Mouse (Mus musculus): ENCODE measurements at regions not wholly inside any gene's neighbourhood (a gene's known extent, or its start where the extent isn't known, plus 50 kb on each side); places are given as distances from the start of the nearest gene placed in this dataset.

DNA sequence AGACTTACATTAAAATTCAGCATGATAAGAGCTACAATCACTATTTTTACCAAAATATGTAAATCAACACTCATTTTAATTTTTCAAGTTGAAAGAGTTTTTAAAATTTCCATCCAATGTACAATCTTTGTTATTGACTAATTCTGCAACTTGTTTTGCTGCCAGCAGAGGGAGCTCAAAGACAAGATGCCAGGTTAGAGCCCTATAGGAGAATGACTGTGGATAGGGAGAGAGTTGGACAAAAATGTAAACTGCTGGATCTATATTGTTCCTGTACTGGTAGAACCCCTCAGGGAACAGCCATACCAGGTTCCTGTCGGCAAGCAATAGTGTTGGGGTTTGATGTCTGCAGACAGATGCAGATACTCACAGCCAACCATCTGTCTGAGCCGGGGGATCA lies 288.8 kb upstream of the 4930550L24Rik start:
- DNase-seq (ENCODE audit: low spot score), result peak; percentile 4
